Mouse (Mus musculus): ENCODE results near the gene Tmem52. TPM values are rescaled to one million over a fixed set of nuclear protein-coding genes. Genes with fewer than 3 reads are reported as not detected.
"Not testable (repeated sequence)": the region's sequence is repeated elsewhere in the genome, so short reads cannot be mapped to it uniquely, and the experiment has no call there.

The Tmem52 gene
- polyA plus RNA-seq (2014; fragmentation: Nextera tagmentation; extraction: Ambion mirVana) = not detected in 2 replicates

- peak; percentile 41; the same call in 1 of the 2 replicates for ATAC-seq (ENCODE audit: insufficient number of reproducible peaks, low FRiP score, low TSS enrichment, low read depth)
- peak; percentile 52 for DNase-seq (ENCODE audit: low spot score)
These were observed at the start of gene Tmem52 for GRCm38 (mm10) chr4:155468952-155469351. Gene Tmem52, plus strand, starts transcription at chr4:155469114.

DNA sequence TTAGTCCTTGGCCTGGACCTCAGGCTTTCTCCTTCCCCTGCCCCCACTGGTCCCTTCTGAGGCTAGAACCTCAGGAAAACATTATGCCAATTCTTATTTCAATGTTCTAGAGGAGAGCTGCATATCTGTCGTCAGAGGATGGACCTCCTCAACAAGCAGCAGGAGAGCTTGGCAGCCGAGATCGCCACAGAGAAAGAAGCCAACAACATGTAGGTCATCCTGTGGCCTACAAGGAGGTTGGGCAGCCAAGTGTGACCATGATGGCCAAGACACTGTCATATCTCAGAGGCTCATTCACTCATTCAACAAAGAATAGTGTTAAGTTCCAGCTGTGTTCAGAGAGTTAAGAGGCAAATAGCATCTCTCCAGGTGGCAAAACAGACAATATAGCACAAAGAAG lies 48.8 kb upstream of the Tmem52 start:
- Histone ChIP-seq H3K4me3 (ENCODE audit: low read depth, low read length) (no peak overlapping the region), H3K27me3 (ENCODE audit: control insufficient read depth, insufficient read depth, low read length) (no peaks in the 10 kb centered on the region), H3K9ac (ENCODE audit: low read length) (no peak overlapping the region), H3K27ac (replicated peaks; ENCODE audit: low read depth, low read length) (no peak overlapping the region), H3K9me3 (ENCODE audit: control insufficient read depth, low read length) (no peaks in the 10 kb centered on the region), H3K4me1 (ENCODE audit: control insufficient read depth, insufficient read depth, low read length) (no peaks in the 10 kb centered on the region), H3K36me3 (ENCODE audit: control insufficient read depth, insufficient read depth, low read length) (no peaks in the 10 kb centered on the region), H3K4me2 (ENCODE audit: low read depth, severe bottlenecking) (no peak overlapping the region)
- WGBS = 94% methylated on average over 3 of the region's 3 CpGs
- DNase-seq (ENCODE audit: low spot score) = no peak
- no peak for ATAC-seq (ENCODE audit: insufficient number of reproducible peaks, low FRiP score, low TSS enrichment, low read depth)

More at GRCm38 (mm10) chr4:155468952-155469351, at the start of gene Tmem52:
- Histone ChIP-seq H3K27ac (replicated peaks; ENCODE audit: low read depth, low read length) (no peak within 1 kb of the TSS), H3K27me3 (ENCODE audit: control insufficient read depth, insufficient read depth, low read length) (peaks cover 8% of the 10 kb centered on the region), H3K4me2 (ENCODE audit: low read depth, severe bottlenecking) (peak within 1 kb of the TSS; percentile 40; the same call in 1 of the 2 replicates), H3K9me3 (ENCODE audit: control insufficient read depth, low read length) (no peaks in the 10 kb centered on the region), H3K4me1 (ENCODE audit: control insufficient read depth, insufficient read depth, low read length) (no peaks in the 10 kb centered on the region), H3K9ac (ENCODE audit: low read length) (no peak within 1 kb of the TSS), H3K4me3 (ENCODE audit: low read depth, low read length) (peak within 1 kb of the TSS; percentile 15; the same call in 1 of the 2 replicates), H3K36me3 (ENCODE audit: control insufficient read depth, insufficient read depth, low read length) (no peaks in the 10 kb centered on the region)
- 10% methylated on average over 21 of the region's 21 CpGs for WGBS

GRCm38 (mm10) chr4:155421412-155422370 lies 47.2 kb upstream of the Tmem52 start:
- not testable (repeated sequence) for H3K27me3 ChIP-seq (ENCODE audit: control insufficient read depth, insufficient read depth, low read length); H3K4me2 ChIP-seq (ENCODE audit: low read depth, severe bottlenecking); H3K27ac ChIP-seq (replicated peaks; ENCODE audit: low read depth, low read length); H3K4me3 ChIP-seq (ENCODE audit: low read depth, low read length); H3K36me3 ChIP-seq (ENCODE audit: control insufficient read depth, insufficient read depth, low read length); H3K4me1 ChIP-seq (ENCODE audit: control insufficient read depth, insufficient read depth, low read length); ATAC-seq (ENCODE audit: insufficient number of reproducible peaks, low FRiP score, low TSS enrichment, low read depth); H3K9me3 ChIP-seq (ENCODE audit: control insufficient read depth, low read length); DNase-seq (ENCODE audit: low spot score); H3K9ac ChIP-seq (ENCODE audit: low read length)
- WGBS = 79% methylated on average over 20 of the region's 30 CpGs

DNA sequence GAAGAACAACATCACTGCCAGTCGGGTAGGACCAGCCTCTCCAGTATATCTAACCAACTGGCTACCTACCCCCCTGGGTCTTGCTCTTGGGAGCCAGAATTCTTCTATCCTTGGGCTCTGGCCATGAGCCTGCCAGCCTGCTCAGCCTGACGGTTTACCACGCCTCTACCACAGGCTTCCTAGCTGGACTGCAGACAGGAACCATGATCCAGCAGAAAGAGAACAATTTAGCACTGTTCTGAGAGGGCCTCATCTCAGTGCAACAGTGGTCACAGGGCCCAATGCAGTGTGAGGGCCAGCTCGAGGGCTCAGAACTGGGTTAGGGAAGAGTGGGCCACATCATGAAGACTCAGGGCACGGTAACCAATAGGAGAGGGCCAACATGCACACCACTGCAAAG lies 44.9 kb upstream of the Tmem52 start:
- 87% methylated on average over 5 of the region's 5 CpGs for WGBS
- Histone ChIP-seq H3K9me3 (ENCODE audit: control insufficient read depth, low read length) (no peaks in the 10 kb centered on the region), H3K4me2 (ENCODE audit: low read depth, severe bottlenecking) (no peak overlapping the region), H3K4me1 (ENCODE audit: control insufficient read depth, insufficient read depth, low read length) (no peaks in the 10 kb centered on the region), H3K36me3 (ENCODE audit: control insufficient read depth, insufficient read depth, low read length) (no peaks in the 10 kb centered on the region), H3K9ac (ENCODE audit: low read length) (no peak overlapping the region), H3K27me3 (ENCODE audit: control insufficient read depth, insufficient read depth, low read length) (no peaks in the 10 kb centered on the region), H3K4me3 (ENCODE audit: low read depth, low read length) (no peak overlapping the region), H3K27ac (replicated peaks; ENCODE audit: low read depth, low read length) (no peak overlapping the region)
- DNase-seq (ENCODE audit: low spot score) (no peak), ATAC-seq (ENCODE audit: insufficient number of reproducible peaks, low FRiP score, low TSS enrichment, low read depth) (no peak)

DNA sequence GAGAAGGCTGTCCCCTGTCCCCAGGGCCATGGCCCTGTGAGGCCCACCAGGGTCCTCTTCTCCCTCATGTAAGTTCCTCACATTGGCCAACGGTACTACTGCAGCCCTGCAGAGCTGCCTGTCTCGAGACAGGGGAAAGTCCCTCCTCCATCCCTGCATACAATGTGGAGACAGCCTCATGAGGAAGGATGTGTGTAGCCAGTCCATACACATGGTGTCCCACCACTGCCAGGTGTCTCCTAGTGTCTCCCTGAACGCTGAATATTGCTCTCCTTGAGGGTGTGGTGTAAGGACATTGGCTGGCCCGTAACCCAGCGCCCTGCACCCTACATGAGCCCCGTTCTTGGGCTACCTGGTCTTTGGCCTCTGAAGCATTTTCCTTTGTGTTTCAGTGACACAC lies 42.6 kb upstream of the Tmem52 start:
- Histone ChIP-seq H3K27me3 (ENCODE audit: control insufficient read depth, insufficient read depth, low read length) (no peaks in the 10 kb centered on the region), H3K27ac (replicated peaks; ENCODE audit: low read depth, low read length) (no peak overlapping the region), H3K4me1 (ENCODE audit: control insufficient read depth, insufficient read depth, low read length) (no peaks in the 10 kb centered on the region), H3K36me3 (ENCODE audit: control insufficient read depth, insufficient read depth, low read length) (no peaks in the 10 kb centered on the region), H3K9ac (ENCODE audit: low read length) (no peak overlapping the region), H3K4me3 (ENCODE audit: low read depth, low read length) (no peak overlapping the region), H3K9me3 (ENCODE audit: control insufficient read depth, low read length) (no peaks in the 10 kb centered on the region), H3K4me2 (ENCODE audit: low read depth, severe bottlenecking) (no peak overlapping the region)
- ATAC-seq (ENCODE audit: insufficient number of reproducible peaks, low FRiP score, low TSS enrichment, low read depth) = no peak
- WGBS = 82% methylated on average over 6 of the region's 6 CpGs
- no peak for DNase-seq (ENCODE audit: low spot score)

- Histone ChIP-seq H3K9me3 (ENCODE audit: control insufficient read depth, low read length) (no peaks in the 10 kb centered on the region), H3K36me3 (ENCODE audit: control insufficient read depth, insufficient read depth, low read length) (no peaks in the 10 kb centered on the region), H3K4me3 (ENCODE audit: low read depth, low read length) (no peak overlapping the region), H3K4me1 (ENCODE audit: control insufficient read depth, insufficient read depth, low read length) (no peaks in the 10 kb centered on the region), H3K9ac (ENCODE audit: low read length) (no peak overlapping the region), H3K27me3 (ENCODE audit: control insufficient read depth, insufficient read depth, low read length) (no peaks in the 10 kb centered on the region), H3K27ac (replicated peaks; ENCODE audit: low read depth, low read length) (no peak overlapping the region), H3K4me2 (ENCODE audit: low read depth, severe bottlenecking) (no peak overlapping the region)
- no peak for ATAC-seq (ENCODE audit: insufficient number of reproducible peaks, low FRiP score, low TSS enrichment, low read depth)
- DNase-seq (ENCODE audit: low spot score) = no peak
These were observed 40.5 kb upstream of the Tmem52 start for GRCm38 (mm10) chr4:155428442-155428841.

- 87% methylated on average over 3 of the region's 3 CpGs for WGBS
- Histone ChIP-seq H3K9me3 (ENCODE audit: control insufficient read depth, low read length) (no peaks in the 10 kb centered on the region), H3K9ac (ENCODE audit: low read length) (no peak overlapping the region), H3K4me1 (ENCODE audit: control insufficient read depth, insufficient read depth, low read length) (no peaks in the 10 kb centered on the region), H3K27me3 (ENCODE audit: control insufficient read depth, insufficient read depth, low read length) (no peaks in the 10 kb centered on the region), H3K4me3 (ENCODE audit: low read depth, low read length) (no peak overlapping the region), H3K27ac (replicated peaks; ENCODE audit: low read depth, low read length) (no peak overlapping the region), H3K36me3 (ENCODE audit: control insufficient read depth, insufficient read depth, low read length) (no peaks in the 10 kb centered on the region), H3K4me2 (ENCODE audit: low read depth, severe bottlenecking) (no peak overlapping the region)
- DNase-seq (ENCODE audit: low spot score) (no peak), ATAC-seq (ENCODE audit: insufficient number of reproducible peaks, low FRiP score, low TSS enrichment, low read depth) (no peak)
These were observed 39.7 kb upstream of the Tmem52 start for GRCm38 (mm10) chr4:155429202-155429601.

DNA sequence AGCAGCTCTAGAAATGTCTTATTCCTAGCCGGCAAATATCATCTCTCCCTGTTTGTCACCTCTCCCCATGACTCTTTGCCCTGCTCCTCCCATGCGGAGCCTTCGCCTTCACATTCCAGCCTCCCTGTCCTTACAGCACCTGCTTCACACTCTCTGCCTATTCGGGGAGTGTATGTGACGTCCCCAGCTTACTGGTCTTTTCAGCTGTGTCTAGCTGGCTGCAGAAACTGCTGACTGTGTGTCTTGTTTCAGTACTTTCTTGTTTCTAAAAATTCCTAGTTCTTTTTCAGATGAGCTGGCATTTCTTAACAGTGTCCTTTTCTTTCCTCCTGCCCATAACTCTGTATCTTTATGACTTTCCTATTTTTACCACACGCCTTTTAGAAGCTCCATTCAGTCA lies 36.6 kb upstream of the Tmem52 start:
- Histone ChIP-seq H3K27ac (replicated peaks; ENCODE audit: low read depth, low read length) (no peak overlapping the region), H3K4me1 (ENCODE audit: control insufficient read depth, insufficient read depth, low read length) (no peaks in the 10 kb centered on the region), H3K36me3 (ENCODE audit: control insufficient read depth, insufficient read depth, low read length) (no peaks in the 10 kb centered on the region), H3K27me3 (ENCODE audit: control insufficient read depth, insufficient read depth, low read length) (no peaks in the 10 kb centered on the region), H3K4me2 (ENCODE audit: low read depth, severe bottlenecking) (no peak overlapping the region), H3K4me3 (ENCODE audit: low read depth, low read length) (no peak overlapping the region), H3K9me3 (ENCODE audit: control insufficient read depth, low read length) (no peaks in the 10 kb centered on the region), H3K9ac (ENCODE audit: low read length) (no peak overlapping the region)
- no peak for ATAC-seq (ENCODE audit: insufficient number of reproducible peaks, low FRiP score, low TSS enrichment, low read depth)
- no peak for DNase-seq (ENCODE audit: low spot score)
- WGBS = 91% methylated on average over 6 of the region's 6 CpGs

Measured in limb, embryonic 11.5 days (tissue).